Comparison of ENCODE assay signal across 1 mouse cellular context in genomic region chr15:88876155-88877020, GRCm38 (mm10).
TF ChIP-seq lines count a peak whose summit lies in the region.

No protein-coding gene starts in this region.

TF ChIP-seq in C2C12, 6 proteins besides CTCF, POLR2A, EP300 and RAD21:
- no peak for TF ChIP-seq USF1 (IDR thresholded peaks at IDR 0.05; ENCODE audit: low read depth)
